Mouse (Mus musculus): ENCODE data around the gene Atp13a3.

- no peak for TF ChIP-seq CTCF (IDR thresholded peaks at IDR 0.05; ENCODE audit: extremely low read depth, insufficient read depth, low read length)
- TF ChIP-seq POLR2A (IDR thresholded peaks at IDR 0.05; ENCODE audit: extremely low read depth, insufficient read depth, low read length): no peak
Observed at GRCm38 (mm10) chr16:30412680-30413079, 6.9 kb upstream of the Atp13a3 start.
